Mouse (Mus musculus) heart, embryonic 10.5 days (tissue): ENCODE measurements at regions not wholly inside any gene's neighbourhood (a gene's known extent, or its start where the extent isn't known, plus 50 kb on each side); places are given as distances from the start of the nearest gene placed in this dataset.
"Not testable (repeated sequence)": the region's sequence is repeated elsewhere in the genome, so short reads cannot be mapped to it uniquely, and the experiment has no call there.

Source experiments
- DNase-seq: peaks from one replicate; pipeline ENCODE4 v3.0.0-alpha.2; 2017; ENCODE audit warnings: low spot score
- H3K27ac ChIP-seq: fragments of 300-500 bp; sonication (generic); 2 replicates; pipeline ENCODE4 v1.5.1; 2016; ENCODE audit warnings: mild to moderate bottlenecking
- H3K27me3 ChIP-seq: fragments of 300-500 bp; sonication (generic); 2 replicates; pipeline ENCODE4 v1.6.1; 2016; ENCODE audit warnings: mild to moderate bottlenecking; ENCODE audit not compliant: poor library complexity, insufficient read depth, severe bottlenecking
- H3K36me3 ChIP-seq: fragments of 300-500 bp; sonication (generic); 2 replicates; pipeline ENCODE4 v1.6.1; 2016; ENCODE audit warnings: mild to moderate bottlenecking, moderate library complexity
- H3K4me1 ChIP-seq: fragments of 300-500 bp; sonication (generic); 2 replicates; pipeline ENCODE4 v1.6.1; 2016; ENCODE audit warnings: mild to moderate bottlenecking
- H3K4me3 ChIP-seq: fragments of 300-500 bp; sonication (generic); 2 replicates; pipeline ENCODE4 v1.5.1; 2016; ENCODE audit warnings: mild to moderate bottlenecking, moderate library complexity
- H3K9me3 ChIP-seq: fragments of 300-500 bp; sonication (generic); 2 replicates; pipeline ENCODE4 v1.6.1; 2016; ENCODE audit warnings: mild to moderate bottlenecking, moderate library complexity
- WGBS: fragments of 180-500 bp; shearing (Covaris S2); methylation state at CpG from one replicate; pipeline ENCODE4 v1.1.7; 2016; 5-methylcytosine and 5-hydroxymethylcytosine counted together

DNA sequence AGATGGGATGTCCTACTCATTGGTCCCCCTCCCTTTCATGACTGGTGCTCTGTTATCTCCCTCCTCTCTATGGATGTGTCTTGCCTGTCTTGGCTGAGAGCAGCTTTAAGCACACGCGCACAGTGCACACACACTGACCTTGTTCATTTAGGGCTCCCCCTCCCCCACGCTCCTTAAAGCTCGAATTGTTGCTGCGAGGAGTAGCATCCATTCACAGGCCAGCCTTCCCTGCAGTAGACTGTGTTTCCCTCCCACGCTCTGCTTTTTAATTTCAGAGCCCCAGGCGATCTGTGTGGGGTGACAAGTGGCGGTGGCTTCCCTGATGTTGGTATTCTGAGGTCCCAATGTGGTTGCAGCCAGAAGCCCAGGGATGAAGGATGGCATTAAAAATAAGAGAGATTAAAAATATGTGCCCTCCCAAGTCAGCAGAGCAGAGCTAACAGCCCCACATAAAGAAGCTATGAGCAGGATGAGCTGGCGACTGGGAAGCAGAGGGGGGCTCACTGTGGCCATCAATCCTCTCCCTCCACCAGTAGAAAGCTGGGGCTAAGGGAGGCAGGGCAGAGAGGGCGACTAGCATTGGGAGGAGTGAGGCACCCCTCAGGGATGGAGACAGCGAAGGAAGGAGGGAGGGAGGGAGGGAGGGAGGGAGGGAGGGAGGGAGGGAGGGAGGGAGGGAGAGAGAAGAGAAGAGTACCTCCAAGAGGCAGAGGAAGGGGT is 174.2 kb upstream of the Myt1l start:
- no peak overlapping the region for H3K27ac ChIP-seq
- peaks cover 38% of the 10 kb centered on the region for H3K4me1 ChIP-seq
- no peak for DNase-seq
- no peaks in the 10 kb centered on the region for H3K36me3 ChIP-seq
- no peak overlapping the region for H3K4me3 ChIP-seq
- 52% methylated on average over 9 of the region's 11 CpGs for WGBS
- peaks cover 15% of the 10 kb centered on the region for H3K27me3 ChIP-seq
- H3K9me3 ChIP-seq = no peaks in the 10 kb centered on the region

GRCm38 (mm10) chr12:29354816-29355215 is 173.4 kb upstream of the Myt1l start:
- Histone ChIP-seq H3K4me3 (no peak overlapping the region), H3K4me1 (peaks cover 33% of the 10 kb centered on the region), H3K27me3 (peaks cover 15% of the 10 kb centered on the region), H3K9me3 (no peaks in the 10 kb centered on the region), H3K27ac (no peak overlapping the region), H3K36me3 (no peaks in the 10 kb centered on the region)
- 36% methylated on average over 6 of the region's 6 CpGs for whole genome bisulfite sequencing
- no peak for DNase-seq

GRCm38 (mm10) chr12:29356681-29357397 is 171.3 kb upstream of the Myt1l start:
- Histone ChIP-seq H3K9me3 (no peaks in the 10 kb centered on the region), H3K27me3 (peaks cover 21% of the 10 kb centered on the region; the same call in 1 of the 2 replicates), H3K36me3 (no peaks in the 10 kb centered on the region), H3K27ac (peak overlapping the region; percentile 71), H3K4me3 (no peak overlapping the region), H3K4me1 (peaks cover 33% of the 10 kb centered on the region)
- no peak for DNase-seq
- WGBS = 25% methylated on average over 11 of the region's 11 CpGs

- DNase-seq = no peak
- H3K36me3 ChIP-seq = no peaks in the 10 kb centered on the region
- H3K9me3 ChIP-seq = no peaks in the 10 kb centered on the region
- H3K4me3 ChIP-seq = no peak overlapping the region
- 82% methylated on average over 6 of the region's 6 CpGs for WGBS
- H3K4me1 ChIP-seq = peaks cover 18% of the 10 kb centered on the region
- H3K27me3 ChIP-seq = peaks cover 21% of the 10 kb centered on the region; the same call in 1 of the 2 replicates
- no peak overlapping the region for H3K27ac ChIP-seq
Measured at GRCm38 (mm10) chr12:29361236-29361635, 166.9 kb upstream of the Myt1l start.

DNA sequence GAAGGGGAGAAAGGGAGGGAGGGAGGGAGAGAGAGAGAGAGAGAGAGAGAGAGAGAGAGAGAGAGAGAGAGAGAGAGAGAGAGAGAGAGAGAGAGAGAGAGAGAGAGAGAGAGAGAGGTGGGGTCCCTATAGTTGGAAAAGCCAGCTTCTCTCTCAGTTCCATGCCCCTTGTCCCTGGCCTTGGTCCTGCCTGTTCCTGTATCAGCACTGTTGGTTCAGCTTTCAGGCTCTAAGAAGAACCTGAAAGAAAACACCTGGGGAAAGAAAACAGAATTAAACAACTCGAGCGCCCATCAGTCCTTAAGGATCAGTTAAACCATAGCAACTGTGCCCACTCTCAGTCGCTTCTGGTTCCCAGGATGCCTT is 160.5 kb upstream of the Myt1l start:
- not testable (repeated sequence) for H3K9me3 ChIP-seq, DNase-seq, H3K27ac ChIP-seq, H3K27me3 ChIP-seq, H3K36me3 ChIP-seq
- peaks cover 24% of the 10 kb centered on the region for H3K4me1 ChIP-seq
- WGBS = 49% methylated on average over 3 of the region's 3 CpGs
- peak overlapping the region; percentile 47; the same call in 1 of the 2 replicates for H3K4me3 ChIP-seq

GRCm38 (mm10) chr12:29368107-29368819 is 159.9 kb upstream of the Myt1l start:
- DNase-seq = no peak
- peak overlapping the region; percentile 47 for H3K4me3 ChIP-seq
- WGBS = 23% methylated on average over 19 of the region's 19 CpGs

GRCm38 (mm10) chr12:29368820-29369175 is 159.4 kb upstream of the Myt1l start:
- WGBS = 31% methylated on average over 5 of the region's 5 CpGs
- Histone ChIP-seq H3K27me3 (peaks cover 5% of the 10 kb centered on the region; the same call in 1 of the 2 replicates), H3K4me1 (peaks cover 24% of the 10 kb centered on the region), H3K4me3 (peak overlapping the region; percentile 47; the same call in 1 of the 2 replicates), H3K36me3 (no peaks in the 10 kb centered on the region), H3K9me3 (no peaks in the 10 kb centered on the region), H3K27ac (no peak overlapping the region)
- no peak for DNase-seq

More at GRCm38 (mm10) chr12:29368107-29368819, 159.9 kb upstream of the Myt1l start:
- Histone ChIP-seq H3K27me3 (peaks cover 5% of the 10 kb centered on the region; the same call in 1 of the 2 replicates), H3K27ac (peak overlapping the region; percentile 38; the same call in 1 of the 2 replicates), H3K4me1 (peaks cover 24% of the 10 kb centered on the region), H3K9me3 (no peaks in the 10 kb centered on the region), H3K36me3 (no peaks in the 10 kb centered on the region)

GRCm38 (mm10) chr12:29391756-29392155 is 136.4 kb upstream of the Myt1l start:
- no peak overlapping the region for H3K27ac ChIP-seq
- no peaks in the 10 kb centered on the region for H3K36me3 ChIP-seq
- H3K4me1 ChIP-seq = peaks cover 9% of the 10 kb centered on the region; the same call in 1 of the 2 replicates
- H3K9me3 ChIP-seq = no peaks in the 10 kb centered on the region
- H3K27me3 ChIP-seq = no peaks in the 10 kb centered on the region
- H3K4me3 ChIP-seq = no peak overlapping the region
- 81% methylated on average over 5 of the region's 5 CpGs for WGBS
- peak; percentile 39 for DNase-seq

DNA sequence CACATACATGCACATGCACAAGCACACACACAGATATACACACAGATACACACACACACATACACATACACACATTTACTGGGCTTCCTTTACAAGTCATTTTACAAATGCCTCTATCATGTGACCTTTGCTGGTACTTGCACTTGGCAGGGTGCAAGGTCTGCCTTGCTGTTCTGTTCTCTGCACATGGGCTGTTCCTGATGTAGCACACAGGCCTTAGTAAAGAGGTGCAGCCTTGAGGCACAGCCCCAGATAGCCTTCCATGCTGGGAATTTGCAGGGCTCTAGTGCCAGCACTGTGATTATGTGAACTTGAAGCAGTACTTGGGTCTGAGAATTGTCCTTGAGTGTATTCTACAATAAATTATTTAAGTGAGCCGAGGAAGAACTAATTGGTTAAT is 133.9 kb upstream of the Myt1l start:
- no peak for DNase-seq
- Histone ChIP-seq H3K4me3 (no peak overlapping the region), H3K9me3 (no peaks in the 10 kb centered on the region), H3K27me3 (no peaks in the 10 kb centered on the region), H3K4me1 (peaks cover 9% of the 10 kb centered on the region; the same call in 1 of the 2 replicates), H3K36me3 (no peaks in the 10 kb centered on the region), H3K27ac (no peak overlapping the region)
- 81% methylated on average over 1 of the region's 1 CpGs for WGBS

- 69% methylated on average over 6 of the region's 6 CpGs for WGBS
- no peaks in the 10 kb centered on the region for H3K36me3 ChIP-seq
- no peak overlapping the region for H3K4me3 ChIP-seq
- H3K9me3 ChIP-seq = no peaks in the 10 kb centered on the region
- DNase-seq = no peak
- no peak overlapping the region for H3K27ac ChIP-seq
- peaks cover 9% of the 10 kb centered on the region; the same call in 1 of the 2 replicates for H3K4me1 ChIP-seq
- H3K27me3 ChIP-seq = no peaks in the 10 kb centered on the region
Measured at GRCm38 (mm10) chr12:29394881-29395280, 133.3 kb upstream of the Myt1l start.

- Histone ChIP-seq H3K9me3 (no peaks in the 10 kb centered on the region), H3K27me3 (no peaks in the 10 kb centered on the region), H3K36me3 (no peaks in the 10 kb centered on the region), H3K4me1 (peaks cover 9% of the 10 kb centered on the region; the same call in 1 of the 2 replicates), H3K27ac (no peak overlapping the region), H3K4me3 (no peak overlapping the region)
- 76% methylated on average over 14 of the region's 14 CpGs for WGBS
- DNase-seq = peak; percentile 51
Measured at GRCm38 (mm10) chr12:29395401-29395982, 132.7 kb upstream of the Myt1l start.

DNA sequence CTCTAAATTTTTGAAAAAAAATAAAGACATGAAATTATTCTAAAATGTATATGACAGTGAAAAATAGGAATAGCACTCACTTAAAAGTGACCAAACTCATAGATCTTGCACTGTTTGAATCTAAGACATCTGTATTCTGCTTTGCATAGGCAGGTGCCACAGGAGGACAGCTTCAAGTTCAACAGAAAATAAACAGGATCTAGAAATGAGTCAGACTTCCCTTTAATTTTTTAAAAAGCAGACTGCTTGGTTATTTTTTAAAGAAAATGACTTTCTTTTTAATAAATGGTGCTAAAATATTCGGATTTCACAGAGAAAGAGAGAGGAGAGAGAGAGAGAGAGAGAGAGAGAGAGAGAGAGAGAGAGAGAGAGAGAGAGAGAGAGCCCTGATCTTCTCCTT is 123.8 kb upstream of the Myt1l start:
- Histone ChIP-seq H3K4me3 (no peak overlapping the region), H3K27me3 (no peaks in the 10 kb centered on the region), H3K4me1 (no peaks in the 10 kb centered on the region), H3K36me3 (no peaks in the 10 kb centered on the region), H3K27ac (no peak overlapping the region), H3K9me3 (no peaks in the 10 kb centered on the region)
- DNase-seq = no peak
- WGBS = 20% methylated on average over 1 of the region's 1 CpGs
